Mouse (Mus musculus): Measurements from ENCODE around the gene Rassf1.

- TF ChIP-seq CTCF (IDR thresholded peaks at IDR 0.05; ENCODE audit: low read depth) = no peak
- TF ChIP-seq EP300 (optimal IDR thresholded peaks at IDR 0.05) = no peak
These were observed 8.6 kb upstream of the Rassf1 start for GRCm38 (mm10) chr9:107542721-107543120.
